Mouse (Mus musculus) embryonic facial prominence, embryonic 10.5 days (tissue): ENCODE measurements around the gene Gm5447. TPM values are rescaled to one million over a fixed set of nuclear protein-coding genes. Genes with fewer than 3 reads are reported as not detected.

Source experiments
- polyA plus RNA-seq: library from polyadenylated mRNA; unstranded; fragments of >200 nt; fragmentation: Nextera tagmentation; extraction: Ambion mirVana; gene quantifications from 2 replicates; pipeline ENCODE4 v1.2.1, GENCODE M21; 2016

Gene Gm5447
- polyA plus RNA-seq, 1 experiment from 2014 or later: 0.14 TPM

Other genes starting within 250 kb of the Gm5447 start
- 0.03 and 0.06 TPM in 2 replicates for gene Irf4, start 225.0 kb upstream of the Gm5447 start, polyA plus RNA-seq
- 0.32 TPM in 1 of 2 replicates, not detected in the other for gene Hus1b, start 26.4 kb upstream of the Gm5447 start, polyA plus RNA-seq
- gene Exoc2, start 111 bp upstream of the Gm5447 start, polyA plus RNA-seq: 37.4 and 38.7 TPM in 2 replicates